Mouse (Mus musculus) mouse trophoblast stem cell (cell line): ENCODE measurements around the gene Tcl1.
"Not testable (repeated sequence)": the region's sequence is repeated elsewhere in the genome, so short reads cannot be mapped to it uniquely, and the experiment has no call there.

Experiments used
- in situ Hi-C, 2 experiments: fragments of 300-500 bp; cut with MseI, MboI; formaldehyde crosslinking; loops; 2 replicates in 1 of 2; 3 replicates in 1 of 2; pipeline ENCODE4 v1.15.1; 2025

Tcl1 gene

GRCm38 (mm10) chr12:105181040-105181644 is 41.5 kb downstream of the Tcl1 start:
- in situ Hi-C loops: not testable (repeated sequence)

- in situ Hi-C loops: not testable (repeated sequence)
These were observed 46.5 kb downstream of the Tcl1 start, which contains the start of gene Tcl1b5 for GRCm38 (mm10) chr12:105176044-105176443. Tcl1b5 (plus strand) TSS chr12:105176344.

- in situ Hi-C loops: not testable (repeated sequence)
These were observed 48.3 kb downstream of the Tcl1 start for GRCm38 (mm10) chr12:105174318-105174717.

- in situ Hi-C loops: no loop called here
These were observed 49.2 kb downstream of the Tcl1 start for GRCm38 (mm10) chr12:105173366-105173765.
